Mouse (Mus musculus) forebrain, embryonic 11.5 days (tissue): ENCODE data around the gene Oas1g. TPM values are rescaled to one million over a fixed set of nuclear protein-coding genes. Genes with fewer than 3 reads are reported as not detected.
A peak's percentile ranks its signal among the peaks of the same experiment; 100 is the strongest.
"Not testable (repeated sequence)": the region's sequence is repeated elsewhere in the genome, so short reads cannot be mapped to it uniquely, and the experiment has no call there.

Experiments
- ATAC-seq: fragments of 200-750 bp; cut with Nextera tagmentation; replicated peaks from 2 replicates; pipeline ENCODE4 v1.8.0; 2017; ENCODE audit warnings: moderate TSS enrichment; ENCODE audit not compliant: low FRiP score
- DNase-seq: peaks from one replicate; pipeline ENCODE4 v3.0.0-alpha.2; 2017; ENCODE audit warnings: low spot score
- H3K27ac ChIP-seq: fragments of 300-500 bp; sonication (generic); 2 replicates; pipeline ENCODE4 v1.5.1; 2014; ENCODE audit warnings: low read depth, low read length
- H3K27me3 ChIP-seq: fragments of 300-500 bp; sonication (generic); 2 replicates; pipeline ENCODE4 v1.6.1; 2014; ENCODE audit warnings: mild to moderate bottlenecking, low read length, mixed read lengths; ENCODE audit not compliant: control insufficient read depth, insufficient read depth
- H3K36me3 ChIP-seq: fragments of 300-500 bp; sonication (generic); 2 replicates; pipeline ENCODE4 v1.6.1; 2014; ENCODE audit warnings: mild to moderate bottlenecking, low read length, moderate library complexity, mixed read lengths; ENCODE audit not compliant: control insufficient read depth, insufficient read depth
- H3K4me1 ChIP-seq: fragments of 300-500 bp; sonication (generic); replicated peaks from 2 replicates; pipeline ENCODE4 v1.6.1; 2014; ENCODE audit warnings: low read length, mixed read lengths; ENCODE audit not compliant: control insufficient read depth, insufficient read depth
- H3K4me2 ChIP-seq: fragments of 300-500 bp; sonication (generic); 2 replicates; pipeline ENCODE4 v1.6.1; 2014; ENCODE audit warnings: low read depth, mild to moderate bottlenecking, low read length, moderate library complexity, mixed read lengths; ENCODE audit not compliant: severe bottlenecking
- H3K4me3 ChIP-seq: fragments of 300-500 bp; sonication (generic); 2 replicates; pipeline ENCODE4 v1.5.1; 2014; ENCODE audit warnings: low read depth, low read length
- H3K9ac ChIP-seq: fragments of 300-500 bp; sonication (generic); 2 replicates; pipeline ENCODE4 v1.6.1; 2014; ENCODE audit warnings: low read length
- H3K9me3 ChIP-seq: fragments of 300-500 bp; sonication (generic); 2 replicates; pipeline ENCODE4 v1.6.1; 2016; ENCODE audit warnings: low read length, mixed read lengths; ENCODE audit not compliant: control insufficient read depth
- WGBS: fragments of 180-500 bp; shearing (Covaris S2); extraction: QIAGEN DNeasy Blood & Tissue Kit; methylation state at CpG from one replicate; pipeline ENCODE4 v1.1.7; 2014; 5-methylcytosine and 5-hydroxymethylcytosine counted together
- polyA plus RNA-seq: library from polyadenylated mRNA; unstranded; fragments of >200 nt; fragmentation: Nextera tagmentation; extraction: Ambion mirVana; gene quantifications from 2 replicates; pipeline ENCODE4 v1.2.1, GENCODE M21; 2014

The Oas1g gene
- not detected in 2 replicates for polyA plus RNA-seq

DNA sequence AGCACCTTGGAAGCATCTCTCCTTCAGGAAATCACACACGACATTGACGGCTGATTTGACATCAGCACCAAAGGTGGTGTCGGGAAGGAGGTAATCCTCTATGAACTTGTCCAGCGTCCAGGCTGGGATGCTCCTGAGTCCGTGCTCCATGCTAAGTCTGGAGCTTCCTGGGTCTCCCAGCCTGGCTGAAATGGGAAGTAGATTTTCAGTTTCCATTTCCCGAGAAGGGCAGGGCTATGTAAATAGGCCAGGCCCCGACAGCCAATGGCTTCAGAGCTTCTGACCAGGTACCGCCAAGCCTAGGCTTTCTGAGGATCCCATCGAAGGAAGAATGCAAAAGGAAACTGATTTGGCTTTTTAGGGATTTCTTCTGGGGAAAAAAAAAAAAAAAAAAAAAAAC lies at the start of gene Oas1g:
Gene Oas1g (minus strand): TSS at position 201 of the 400 bp plus-strand sequence.
- H3K9me3 ChIP-seq, DNase-seq: not testable (repeated sequence)
- 40% methylated on average over 5 of the region's 9 CpGs for WGBS

DNA sequence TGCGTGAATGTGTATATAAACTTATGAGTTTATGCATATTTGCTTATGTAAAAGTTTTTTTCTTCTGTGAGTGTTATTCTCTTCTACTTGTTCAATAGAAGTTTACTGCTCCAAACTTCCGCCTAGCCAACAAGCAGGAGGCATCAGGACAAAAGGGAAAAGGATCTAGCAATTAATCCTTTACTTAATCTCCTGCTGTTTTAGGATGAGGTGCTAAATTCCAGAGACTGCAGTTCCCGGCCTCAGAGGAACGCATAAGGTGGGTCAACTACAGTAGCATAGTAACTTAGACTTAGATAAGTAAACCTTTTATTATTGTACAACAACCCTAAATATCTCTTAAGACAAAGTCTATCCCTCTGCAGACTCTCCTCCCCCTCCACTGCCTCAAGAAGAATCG lies 46.6 kb upstream of the Oas1g start:
- H3K9me3 ChIP-seq = no peaks in the 10 kb centered on the region
- WGBS = 16% methylated on average over 5 of the region's 5 CpGs
- H3K27me3 ChIP-seq = no peaks in the 10 kb centered on the region
- DNase-seq = no peak
- no peak for ATAC-seq
- no peak overlapping the region for H3K4me2 ChIP-seq
- H3K9ac ChIP-seq = no peak overlapping the region
- no peak overlapping the region for H3K4me3 ChIP-seq
- no peak overlapping the region for H3K27ac ChIP-seq
- H3K36me3 ChIP-seq = no peaks in the 10 kb centered on the region
- no peaks in the 10 kb centered on the region for H3K4me1 ChIP-seq

More for the DNA sequence above, at the start of gene Oas1g:
- not testable (repeated sequence) for H3K27me3 ChIP-seq, H3K9ac ChIP-seq, H3K4me1 ChIP-seq, H3K27ac ChIP-seq, ATAC-seq, H3K36me3 ChIP-seq, H3K4me3 ChIP-seq, H3K4me2 ChIP-seq

DNA sequence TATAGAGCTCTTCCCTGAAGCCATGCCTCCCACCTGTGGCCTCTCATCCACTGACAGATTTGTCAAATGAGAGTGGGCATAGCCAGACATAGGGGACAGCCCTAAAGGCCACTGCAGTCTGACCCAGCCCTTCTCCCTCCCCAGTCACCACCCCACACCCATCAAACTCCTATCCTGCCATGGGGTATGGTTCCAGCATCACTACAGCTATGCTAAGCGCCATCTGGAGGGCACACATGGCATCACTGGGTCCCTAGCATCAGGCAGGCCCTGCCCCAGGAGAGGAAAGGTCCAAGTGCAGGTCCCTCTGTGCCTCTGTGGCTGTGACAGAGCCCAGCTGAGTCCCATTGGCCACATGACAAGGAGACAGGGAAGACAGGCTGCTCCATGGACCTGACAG lies 39.6 kb upstream of the Oas1g start:
- H3K4me3 ChIP-seq = no peak overlapping the region
- peak; percentile 48 for DNase-seq
- no peak overlapping the region for H3K27ac ChIP-seq
- no peaks in the 10 kb centered on the region for H3K4me1 ChIP-seq
- H3K4me2 ChIP-seq = no peak overlapping the region
- WGBS = 8% methylated on average over 1 of the region's 1 CpGs
- no peak for ATAC-seq
- H3K36me3 ChIP-seq = no peaks in the 10 kb centered on the region
- H3K9me3 ChIP-seq = no peaks in the 10 kb centered on the region
- no peak overlapping the region for H3K9ac ChIP-seq
- H3K27me3 ChIP-seq = no peaks in the 10 kb centered on the region

DNA sequence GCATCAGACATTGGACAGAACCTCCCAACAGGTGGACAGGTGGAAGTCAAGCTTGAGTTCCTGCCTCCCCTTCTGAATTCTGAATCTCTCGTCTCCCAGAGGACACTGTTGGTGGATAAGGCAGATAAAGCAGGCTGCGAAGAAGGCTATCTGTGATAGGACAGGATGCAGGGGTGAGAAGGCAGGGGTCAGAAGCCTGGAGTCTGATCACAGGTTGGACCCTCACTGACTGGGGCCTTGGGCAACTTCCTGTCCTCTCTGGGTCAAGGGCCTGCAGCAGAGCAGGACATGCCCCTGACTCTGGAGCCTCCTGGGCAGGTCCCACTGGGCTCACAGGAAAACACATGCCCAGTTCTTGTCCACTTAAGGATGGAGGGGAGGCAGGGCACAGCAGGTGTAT lies 38.9 kb upstream of the Oas1g start:
- whole genome bisulfite sequencing = 79% methylated on average over 2 of the region's 2 CpGs

DNA sequence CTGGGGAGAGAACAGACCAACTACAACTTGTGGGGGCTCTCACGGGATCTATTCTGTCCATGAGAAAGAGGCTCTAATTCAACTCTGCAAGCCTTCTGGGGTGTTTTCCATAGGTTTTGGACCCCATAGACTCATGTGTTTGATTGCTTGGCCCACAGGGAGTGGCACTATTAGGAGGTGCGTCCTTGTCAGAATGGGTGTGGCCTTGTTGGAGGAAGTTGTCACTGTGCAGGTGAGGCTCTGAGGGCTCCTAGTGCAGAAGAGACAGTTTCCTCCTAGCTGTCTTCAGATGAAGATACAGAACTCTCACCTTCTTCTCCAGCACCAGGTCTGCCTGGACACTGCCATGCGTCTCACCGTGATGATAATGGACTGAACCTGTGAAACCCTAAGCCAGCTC lies 37.1 kb upstream of the Oas1g start:
- H3K4me3 ChIP-seq, H3K27ac ChIP-seq, H3K27me3 ChIP-seq, H3K9ac ChIP-seq, DNase-seq, H3K9me3 ChIP-seq, H3K36me3 ChIP-seq, H3K4me1 ChIP-seq, ATAC-seq, H3K4me2 ChIP-seq: not testable (repeated sequence)
- 86% methylated on average over 4 of the region's 4 CpGs for WGBS

More for the DNA sequence above, 38.9 kb upstream of the Oas1g start:
- H3K36me3 ChIP-seq, DNase-seq, H3K4me3 ChIP-seq, H3K27me3 ChIP-seq, H3K9ac ChIP-seq, H3K4me1 ChIP-seq, H3K27ac ChIP-seq, H3K4me2 ChIP-seq, ATAC-seq, H3K9me3 ChIP-seq: not testable (repeated sequence)

DNA sequence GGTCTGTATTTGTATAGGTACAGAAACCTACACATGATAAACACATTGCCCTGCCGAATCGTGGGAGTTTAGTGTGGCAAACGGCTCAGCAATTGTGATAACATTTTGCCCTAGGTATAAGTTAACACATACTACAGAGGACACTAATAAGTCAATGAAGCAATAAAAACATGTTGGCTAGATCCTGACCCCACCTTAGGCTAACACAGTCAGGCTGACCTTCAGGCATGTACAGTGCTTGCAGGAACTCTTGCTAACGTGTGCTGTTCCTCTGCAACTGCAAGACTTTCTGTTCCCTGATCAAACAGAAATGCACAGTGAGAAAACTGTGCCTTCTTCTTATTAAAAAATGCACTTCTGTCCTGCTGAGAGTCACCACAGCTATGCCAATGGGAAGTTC lies 36.6 kb upstream of the Oas1g start:
- ATAC-seq = no peak
- H3K4me2 ChIP-seq = no peak overlapping the region
- H3K9me3 ChIP-seq = no peaks in the 10 kb centered on the region
- WGBS = 83% methylated on average over 4 of the region's 4 CpGs
- no peaks in the 10 kb centered on the region for H3K27me3 ChIP-seq
- H3K9ac ChIP-seq = no peak overlapping the region
- no peak overlapping the region for H3K27ac ChIP-seq
- H3K4me3 ChIP-seq = no peak overlapping the region
- no peaks in the 10 kb centered on the region for H3K36me3 ChIP-seq
- no peak for DNase-seq
- H3K4me1 ChIP-seq = no peaks in the 10 kb centered on the region

DNA sequence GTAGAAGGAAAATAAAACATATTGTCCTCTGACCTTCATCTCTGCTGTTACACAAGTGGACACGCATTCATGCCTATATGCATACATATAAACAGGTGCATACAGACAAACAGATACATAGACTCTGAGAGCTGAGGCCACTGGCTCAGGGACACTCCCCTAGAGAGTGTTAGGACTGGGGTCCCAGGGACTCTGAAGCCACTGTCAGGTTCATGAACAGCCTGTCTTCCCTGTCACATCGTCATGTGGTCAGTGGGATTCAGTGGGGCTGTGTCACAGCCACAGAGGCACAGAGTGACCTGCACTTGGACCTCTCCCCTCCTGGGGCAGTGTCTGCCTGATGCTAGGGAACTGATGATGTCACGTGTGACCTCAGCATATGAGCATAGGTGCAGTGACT lies 32.9 kb upstream of the Oas1g start:
- Histone ChIP-seq H3K27ac (no peak overlapping the region), H3K9ac (no peak overlapping the region), H3K4me3 (no peak overlapping the region), H3K4me2 (no peak overlapping the region), H3K27me3 (no peaks in the 10 kb centered on the region), H3K4me1 (no peaks in the 10 kb centered on the region), H3K9me3 (no peaks in the 10 kb centered on the region), H3K36me3 (no peaks in the 10 kb centered on the region)
- no peak for DNase-seq
- 85% methylated on average over 3 of the region's 3 CpGs for WGBS
- ATAC-seq = no peak

DNA sequence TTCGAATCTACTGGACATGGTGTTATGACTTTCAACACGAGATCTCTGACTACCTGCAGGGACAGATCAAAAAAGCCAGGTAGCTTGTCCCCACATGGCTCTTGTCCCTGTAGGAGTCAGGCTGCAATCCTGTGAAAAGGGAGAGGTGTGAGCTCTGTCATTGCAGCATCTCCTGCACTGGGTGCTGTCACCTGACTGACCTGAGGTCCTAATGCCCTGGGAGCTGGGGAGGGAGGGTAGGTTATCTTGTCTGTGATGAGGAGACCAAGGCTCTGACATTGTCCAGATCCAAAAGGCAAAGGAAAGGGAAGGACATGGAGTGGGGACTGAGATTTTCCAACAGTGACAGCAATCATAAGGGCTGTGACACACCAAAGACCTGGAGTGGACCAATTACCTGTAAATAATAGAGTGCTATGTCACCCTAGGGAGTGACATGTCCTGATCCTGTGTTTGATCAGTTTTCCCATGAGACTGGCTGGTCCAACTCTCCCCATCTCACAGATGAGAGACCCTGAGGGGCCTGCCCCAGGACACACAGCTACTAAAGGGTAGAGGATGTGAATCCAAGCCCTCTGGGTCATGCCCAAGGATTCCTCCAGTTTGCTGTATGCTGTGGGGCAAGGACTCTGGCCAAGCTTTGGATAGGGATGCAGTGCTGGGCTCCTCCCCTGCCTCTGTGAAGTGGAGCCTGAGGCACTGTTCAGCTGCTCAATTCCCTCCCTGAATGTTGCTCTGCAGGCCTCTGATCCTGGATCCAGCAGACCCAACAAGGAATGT lies 31.9 kb upstream of the Oas1g start:
- not testable (repeated sequence) for H3K4me3 ChIP-seq, H3K9ac ChIP-seq, H3K4me2 ChIP-seq, H3K27ac ChIP-seq, H3K27me3 ChIP-seq, H3K9me3 ChIP-seq, ATAC-seq, H3K4me1 ChIP-seq, H3K36me3 ChIP-seq
- DNase-seq = peak; percentile 2
- 79% methylated on average over 2 of the region's 2 CpGs for WGBS

DNA sequence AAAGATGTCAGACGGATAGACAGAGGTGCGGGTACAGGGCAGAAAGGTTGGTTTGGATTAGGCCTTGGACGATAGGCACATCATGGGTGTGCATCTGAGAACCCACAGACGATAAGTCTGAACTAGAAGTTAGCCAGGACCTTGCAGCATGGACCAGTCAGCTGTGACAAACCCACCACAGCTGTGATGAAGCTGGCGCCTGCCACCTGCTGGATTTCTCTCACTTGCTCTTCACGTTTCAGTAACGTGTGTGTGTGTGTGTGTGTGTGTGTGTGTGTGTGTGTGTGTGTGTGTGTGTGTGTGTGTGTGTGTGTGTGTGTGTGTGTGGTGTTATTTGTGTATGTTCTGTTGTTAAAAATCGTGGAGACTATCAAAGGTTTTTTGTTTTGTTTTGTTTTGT lies 26.8 kb upstream of the Oas1g start, which contains the start of gene Oas1d:
Gene Oas1d (plus strand): TSS at position 333 of the 400 bp plus-strand sequence.
- peak; percentile 9 for DNase-seq
- H3K27me3 ChIP-seq, H3K9me3 ChIP-seq, H3K4me3 ChIP-seq, H3K27ac ChIP-seq, ATAC-seq, H3K36me3 ChIP-seq, H3K9ac ChIP-seq, H3K4me1 ChIP-seq, H3K4me2 ChIP-seq: not testable (repeated sequence)
- 62% methylated on average over 8 of the region's 8 CpGs for WGBS
